Mouse (Mus musculus) adrenal gland, adult 10 weeks (tissue): Measurements from ENCODE around the gene Mettl22. TPM values are rescaled to one million over a fixed set of nuclear protein-coding genes. Genes with fewer than 3 reads are reported as not detected.

Experiments used
- polyA plus RNA-seq: library from polyadenylated mRNA; stranded (reverse); fragments of 350-450 nt; fragmentation: Illumina TruSeq; extraction: RNeasy Lipid Tissue Mini Kit (QIAGEN cat#74804); gene quantifications from one replicate; pipeline ENCODE4 v1.2.3, GENCODE M21; 2014; ENCODE audit warnings: low read depth, low replicate concordance

The Mettl22 gene
- polyA plus RNA-seq = 2.2 TPM

GRCm38 (mm10) chr16:8470603-8471481 is at the start of gene Mettl22:
Gene Mettl22 (plus strand): TSS chr16:8470788.

GRCm38 (mm10) chr16:8424971-8425330 is 45.6 kb upstream of the Mettl22 start, which contains the start of gene Tmem114:
Gene Tmem114 (minus strand): TSS chr16:8425136.

GRCm38 (mm10) chr16:8513236-8513906 is 42.8 kb downstream of the Mettl22 start, which contains the start of gene Abat:
Gene Abat (plus strand): TSS chr16:8513429.

Other genes starting within 250 kb of the Mettl22 start
- not detected for gene Tmem114, start 45.7 kb upstream of the Mettl22 start, polyA plus RNA-seq
- gene Abat, start 42.6 kb downstream of the Mettl22 start, polyA plus RNA-seq = 86.1 TPM
- 156 TPM for gene Pmm2, start 166.9 kb downstream of the Mettl22 start, polyA plus RNA-seq
- gene Tmem186, start 166.9 kb downstream of the Mettl22 start, polyA plus RNA-seq = 14.5 TPM
- 57.9 TPM for gene Carhsp1, start 201.4 kb downstream of the Mettl22 start, polyA plus RNA-seq
- gene Gm5767, start 210.0 kb downstream of the Mettl22 start, polyA plus RNA-seq = not detected